Mouse (Mus musculus): ENCODE measurements around the gene Rnf183. TPM values are rescaled to one million over a fixed set of nuclear protein-coding genes. Genes with fewer than 3 reads are reported as not detected.

Rnf183 gene
- polyA plus RNA-seq, 1 experiment from 2014 or later, result 0.13 TPM

GRCm38 (mm10) chr4:62397616-62398365, 37.3 kb downstream of the Rnf183 start:
- no peaks in the 10 kb centered on the region for H3K27me3 ChIP-seq (ENCODE audit: control insufficient read depth, insufficient read depth, low read depth, low read length)
- H3K4me3 ChIP-seq (ENCODE audit: low read depth, low read length), result no peak overlapping the region
- H3K9ac ChIP-seq (ENCODE audit: low read depth, low read length), result no peak overlapping the region
- H3K4me1 ChIP-seq (ENCODE audit: control insufficient read depth, insufficient read depth, low read length), result no peaks in the 10 kb centered on the region
- no peak overlapping the region for H3K4me2 ChIP-seq (ENCODE audit: low read length)
- H3K27ac ChIP-seq (ENCODE audit: low read length), result no peak overlapping the region
- peaks cover 26% of the 10 kb centered on the region for H3K36me3 ChIP-seq (ENCODE audit: control insufficient read depth, insufficient read depth, low read length)
- 91% methylated on average over 4 of the region's 4 CpGs for WGBS
- ATAC-seq, result no peak
- no peaks in the 10 kb centered on the region for H3K9me3 ChIP-seq (replicated peaks; ENCODE audit: control insufficient read depth, low read length, poor library complexity, severe bottlenecking)

DNA sequence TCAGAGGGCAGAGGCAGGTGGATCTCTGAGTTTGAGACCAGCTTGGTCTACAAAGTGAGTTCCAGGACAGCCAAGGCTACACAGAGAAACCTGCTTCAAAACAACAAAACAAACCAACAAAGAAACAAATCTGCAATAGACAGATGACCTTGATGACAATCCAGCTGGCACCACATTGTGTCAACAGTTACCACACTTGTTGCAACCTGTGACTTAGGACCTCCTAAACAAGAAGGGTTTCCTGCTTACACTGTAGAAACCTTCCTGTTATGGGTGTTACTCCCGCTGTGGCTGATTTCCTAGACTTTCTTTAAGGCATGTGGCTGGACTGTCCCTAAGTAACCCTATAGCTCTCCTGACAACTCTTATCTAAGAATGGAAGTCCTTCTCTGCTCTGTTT, 39.2 kb downstream of the Rnf183 start:
- H3K27me3 ChIP-seq (ENCODE audit: control insufficient read depth, insufficient read depth, low read depth, low read length), result no peaks in the 10 kb centered on the region
- H3K27ac ChIP-seq (ENCODE audit: low read length), result no peak overlapping the region
- no peaks in the 10 kb centered on the region for H3K4me1 ChIP-seq (ENCODE audit: control insufficient read depth, insufficient read depth, low read length)
- ATAC-seq, result no peak
- H3K36me3 ChIP-seq (ENCODE audit: control insufficient read depth, insufficient read depth, low read length), result peaks cover 28% of the 10 kb centered on the region
- WGBS, result 100% methylated on average over 1 of the region's 1 CpGs
- no peaks in the 10 kb centered on the region for H3K9me3 ChIP-seq (replicated peaks; ENCODE audit: control insufficient read depth, low read length, poor library complexity, severe bottlenecking)
- H3K4me2 ChIP-seq (ENCODE audit: low read length), result no peak overlapping the region
- H3K9ac ChIP-seq (ENCODE audit: low read depth, low read length), result no peak overlapping the region
- no peak overlapping the region for H3K4me3 ChIP-seq (ENCODE audit: low read depth, low read length)

GRCm38 (mm10) chr4:62393459-62393858, 41.6 kb downstream of the Rnf183 start:
- Histone ChIP-seq H3K9ac (ENCODE audit: low read depth, low read length) (no peak overlapping the region), H3K4me3 (ENCODE audit: low read depth, low read length) (no peak overlapping the region), H3K27ac (ENCODE audit: low read length) (no peak overlapping the region), H3K4me1 (ENCODE audit: control insufficient read depth, insufficient read depth, low read length) (no peaks in the 10 kb centered on the region), H3K36me3 (ENCODE audit: control insufficient read depth, insufficient read depth, low read length) (peaks cover 23% of the 10 kb centered on the region), H3K9me3 (replicated peaks; ENCODE audit: control insufficient read depth, low read length, poor library complexity, severe bottlenecking) (no peaks in the 10 kb centered on the region), H3K27me3 (ENCODE audit: control insufficient read depth, insufficient read depth, low read depth, low read length) (no peaks in the 10 kb centered on the region), H3K4me2 (ENCODE audit: low read length) (no peak overlapping the region)
- 19% methylated on average over 6 of the region's 6 CpGs for WGBS
- ATAC-seq, result no peak

GRCm38 (mm10) chr4:62391892-62392291, 43.2 kb downstream of the Rnf183 start:
- Histone ChIP-seq H3K27me3 (ENCODE audit: control insufficient read depth, insufficient read depth, low read depth, low read length) (no peaks in the 10 kb centered on the region), H3K9ac (ENCODE audit: low read depth, low read length) (no peak overlapping the region), H3K4me1 (ENCODE audit: control insufficient read depth, insufficient read depth, low read length) (no peaks in the 10 kb centered on the region), H3K4me3 (ENCODE audit: low read depth, low read length) (no peak overlapping the region), H3K36me3 (ENCODE audit: control insufficient read depth, insufficient read depth, low read length) (peaks cover 20% of the 10 kb centered on the region), H3K9me3 (replicated peaks; ENCODE audit: control insufficient read depth, low read length, poor library complexity, severe bottlenecking) (no peaks in the 10 kb centered on the region), H3K27ac (ENCODE audit: low read length) (no peak overlapping the region), H3K4me2 (ENCODE audit: low read length) (no peak overlapping the region)
- WGBS, result 91% methylated on average over 7 of the region's 7 CpGs
- no peak for ATAC-seq

GRCm38 (mm10) chr4:62389592-62390512, 45.2 kb downstream of the Rnf183 start:
- Histone ChIP-seq H3K9ac (ENCODE audit: low read depth, low read length) (no peak overlapping the region), H3K36me3 (ENCODE audit: control insufficient read depth, insufficient read depth, low read length) (peaks cover 22% of the 10 kb centered on the region), H3K27me3 (ENCODE audit: control insufficient read depth, insufficient read depth, low read depth, low read length) (no peaks in the 10 kb centered on the region), H3K4me3 (ENCODE audit: low read depth, low read length) (no peak overlapping the region), H3K4me2 (ENCODE audit: low read length) (no peak overlapping the region), H3K4me1 (ENCODE audit: control insufficient read depth, insufficient read depth, low read length) (no peaks in the 10 kb centered on the region), H3K27ac (ENCODE audit: low read length) (no peak overlapping the region), H3K9me3 (replicated peaks; ENCODE audit: control insufficient read depth, low read length, poor library complexity, severe bottlenecking) (no peaks in the 10 kb centered on the region)
- no peak for ATAC-seq
- 97% methylated on average over 5 of the region's 5 CpGs for WGBS

GRCm38 (mm10) chr4:62385439-62385838, 49.6 kb downstream of the Rnf183 start:
- WGBS, result 94% methylated on average over 7 of the region's 7 CpGs
- Histone ChIP-seq H3K9me3 (replicated peaks; ENCODE audit: control insufficient read depth, low read length, poor library complexity, severe bottlenecking) (no peaks in the 10 kb centered on the region), H3K9ac (ENCODE audit: low read depth, low read length) (no peak overlapping the region), H3K4me1 (ENCODE audit: control insufficient read depth, insufficient read depth, low read length) (no peaks in the 10 kb centered on the region), H3K27ac (ENCODE audit: low read length) (no peak overlapping the region), H3K27me3 (ENCODE audit: control insufficient read depth, insufficient read depth, low read depth, low read length) (no peaks in the 10 kb centered on the region), H3K4me2 (ENCODE audit: low read length) (no peak overlapping the region), H3K36me3 (ENCODE audit: control insufficient read depth, insufficient read depth, low read length) (peaks cover 9% of the 10 kb centered on the region), H3K4me3 (ENCODE audit: low read depth, low read length) (no peak overlapping the region)
- no peak for ATAC-seq

DNA sequence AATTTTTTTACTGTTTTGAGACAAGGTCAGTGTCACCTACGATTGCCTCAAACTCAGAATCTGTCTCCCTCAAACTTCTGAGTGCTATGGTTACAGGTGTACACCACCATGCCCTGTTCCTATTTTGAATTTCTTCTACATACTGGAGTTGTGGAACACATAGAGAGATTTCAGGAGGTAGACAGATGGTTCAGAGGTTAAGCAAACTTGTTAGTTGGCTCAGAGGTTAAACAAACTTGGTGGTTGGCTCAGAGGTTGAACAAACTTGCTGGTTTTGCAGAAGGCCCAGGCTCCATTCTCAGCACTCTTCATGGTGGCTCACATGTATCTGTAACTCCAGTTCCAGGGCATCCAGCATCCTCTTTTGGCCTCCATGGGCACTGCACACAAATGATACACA, 50.9 kb downstream of the Rnf183 start:
- WGBS, result 87% methylated on average over 1 of the region's 1 CpGs
- H3K27me3 ChIP-seq (ENCODE audit: control insufficient read depth, insufficient read depth, low read depth, low read length), result no peaks in the 10 kb centered on the region
- H3K4me2 ChIP-seq (ENCODE audit: low read length), result no peak overlapping the region
- H3K27ac ChIP-seq (ENCODE audit: low read length), result no peak overlapping the region
- no peak overlapping the region for H3K9ac ChIP-seq (ENCODE audit: low read depth, low read length)
- 0 out of 2 replicates have a peak, but pooled peaks cover 5% of the 10 kb centered on the region for H3K36me3 ChIP-seq (ENCODE audit: control insufficient read depth, insufficient read depth, low read length)
- H3K4me1 ChIP-seq (ENCODE audit: control insufficient read depth, insufficient read depth, low read length), result no peaks in the 10 kb centered on the region
- no peaks in the 10 kb centered on the region for H3K9me3 ChIP-seq (replicated peaks; ENCODE audit: control insufficient read depth, low read length, poor library complexity, severe bottlenecking)
- H3K4me3 ChIP-seq (ENCODE audit: low read depth, low read length), result no peak overlapping the region
- ATAC-seq, result no peak

DNA sequence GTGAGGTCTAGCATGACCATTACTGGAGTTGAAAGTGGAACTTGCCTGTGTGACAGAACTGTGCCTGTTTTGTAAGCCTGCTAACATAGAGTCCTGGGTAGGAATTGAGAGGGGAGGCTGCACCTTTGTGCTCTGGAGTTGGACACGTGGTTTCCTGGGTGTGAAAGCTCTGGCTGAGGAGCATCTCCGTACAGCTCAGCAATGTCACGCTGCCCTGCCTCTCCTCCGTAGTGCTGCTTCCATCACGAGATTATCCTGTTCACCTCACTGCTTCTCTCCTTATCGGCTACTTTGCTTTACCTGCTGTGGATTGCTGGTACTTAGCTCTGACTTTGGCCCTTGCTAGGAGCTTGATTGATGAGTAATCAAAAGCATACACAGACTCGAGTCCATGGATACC, 51.3 kb downstream of the Rnf183 start:
- no peak overlapping the region for H3K4me2 ChIP-seq (ENCODE audit: low read length)
- H3K4me3 ChIP-seq (ENCODE audit: low read depth, low read length), result no peak overlapping the region
- H3K27ac ChIP-seq (ENCODE audit: low read length), result no peak overlapping the region
- ATAC-seq, result no peak
- no peaks in the 10 kb centered on the region for H3K9me3 ChIP-seq (replicated peaks; ENCODE audit: control insufficient read depth, low read length, poor library complexity, severe bottlenecking)
- no peaks in the 10 kb centered on the region for H3K27me3 ChIP-seq (ENCODE audit: control insufficient read depth, insufficient read depth, low read depth, low read length)
- 0 out of 2 replicates have a peak, but pooled peaks cover 5% of the 10 kb centered on the region for H3K36me3 ChIP-seq (ENCODE audit: control insufficient read depth, insufficient read depth, low read length)
- no peak overlapping the region for H3K9ac ChIP-seq (ENCODE audit: low read depth, low read length)
- WGBS, result 85% methylated on average over 7 of the region's 7 CpGs
- H3K4me1 ChIP-seq (ENCODE audit: control insufficient read depth, insufficient read depth, low read length), result no peaks in the 10 kb centered on the region

DNA sequence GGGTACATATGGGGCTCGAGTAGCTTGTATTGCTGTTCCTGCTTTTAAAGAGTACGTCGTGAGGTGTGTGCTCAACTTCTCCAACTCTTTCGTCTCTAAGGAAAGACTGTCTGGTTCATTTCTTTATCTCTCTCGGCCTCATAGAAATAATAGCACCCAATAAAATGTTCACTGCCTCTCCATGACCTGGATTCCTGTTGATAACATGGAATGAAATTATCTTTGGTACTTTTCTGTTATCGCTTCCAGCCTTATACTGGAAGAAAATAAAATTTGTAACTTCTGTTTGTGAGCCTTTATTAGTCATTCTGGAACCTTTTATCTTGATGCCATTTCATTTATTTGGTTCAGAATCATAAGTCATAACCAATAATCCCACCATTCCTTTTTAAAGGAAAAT, 51.8 kb downstream of the Rnf183 start:
- Histone ChIP-seq H3K9ac (ENCODE audit: low read depth, low read length) (no peak overlapping the region), H3K27ac (ENCODE audit: low read length) (no peak overlapping the region), H3K36me3 (ENCODE audit: control insufficient read depth, insufficient read depth, low read length) (0 out of 2 replicates have a peak, but pooled peaks cover 5% of the 10 kb centered on the region), H3K9me3 (replicated peaks; ENCODE audit: control insufficient read depth, low read length, poor library complexity, severe bottlenecking) (no peaks in the 10 kb centered on the region), H3K4me3 (ENCODE audit: low read depth, low read length) (no peak overlapping the region), H3K4me1 (ENCODE audit: control insufficient read depth, insufficient read depth, low read length) (no peaks in the 10 kb centered on the region), H3K4me2 (ENCODE audit: low read length) (no peak overlapping the region), H3K27me3 (ENCODE audit: control insufficient read depth, insufficient read depth, low read depth, low read length) (no peaks in the 10 kb centered on the region)
- ATAC-seq, result no peak
- WGBS, result 92% methylated on average over 6 of the region's 6 CpGs
